Mouse (Mus musculus): Measurements from ENCODE around the gene Ntsr1. TPM values are rescaled to one million over a fixed set of nuclear protein-coding genes. Genes with fewer than 3 reads are reported as not detected.

Gene Ntsr1
- 2.4 and 2.8 TPM in 2 replicates for polyA plus RNA-seq (2015; fragmentation: Nextera tagmentation; extraction: Ambion mirVana)

- Histone ChIP-seq H3K27me3 (replicated peaks) (peaks cover 35% of the 10 kb centered on the region), H3K9ac (peak within 1 kb of the TSS; percentile 45), H3K9me3 (no peaks in the 10 kb centered on the region), H3K4me2 (replicated peaks) (peak within 1 kb of the TSS; percentile 61), H3K4me1 (replicated peaks) (peaks cover 33% of the 10 kb centered on the region), H3K27ac (peak within 1 kb of the TSS; percentile 82), H3K36me3 (no peaks in the 10 kb centered on the region), H3K4me3 (replicated peaks) (peak within 1 kb of the TSS; percentile 35)
- peak; percentile 44; the same call in 1 of the 2 replicates for ATAC-seq
- WGBS: under 1% methylated on average over 30 of the region's 30 CpGs
These were observed at the start of gene Ntsr1 for GRCm38 (mm10) chr2:180499741-180500140. Ntsr1 (plus strand) TSS chr2:180499976.

DNA sequence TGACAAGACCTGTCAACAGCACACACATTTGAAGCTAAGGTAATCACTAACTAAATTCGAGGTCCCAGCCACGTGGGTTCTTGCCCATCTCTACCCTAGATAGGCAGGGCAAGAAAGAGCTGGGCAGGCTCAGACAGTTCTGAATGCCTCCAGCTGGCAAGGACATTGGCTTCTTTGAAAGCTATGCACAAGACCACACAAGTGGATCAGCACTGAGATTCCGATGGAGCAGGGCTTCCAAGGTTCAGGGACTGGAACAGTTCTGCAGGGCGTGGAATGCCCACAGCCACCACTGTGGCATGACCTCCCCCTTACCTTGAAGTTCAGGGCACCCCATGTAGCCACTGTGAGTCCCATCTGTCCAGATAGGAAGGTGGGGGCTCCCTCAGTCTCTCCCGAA, 49.2 kb upstream of the Ntsr1 start:
- Histone ChIP-seq H3K4me3 (replicated peaks) (no peak overlapping the region), H3K36me3 (no peaks in the 10 kb centered on the region), H3K4me1 (replicated peaks) (peaks cover under 1% of the 10 kb centered on the region; the same call in 1 of the 2 replicates), H3K27ac (no peak overlapping the region), H3K9me3 (no peaks in the 10 kb centered on the region), H3K9ac (no peak overlapping the region), H3K4me2 (replicated peaks) (no peak overlapping the region), H3K27me3 (replicated peaks) (peaks cover under 1% of the 10 kb centered on the region; the same call in 1 of the 2 replicates)
- ATAC-seq: no peak
- 79% methylated on average over 5 of the region's 5 CpGs for WGBS

- H3K4me2 ChIP-seq (replicated peaks): peak within 1 kb of the TSS; percentile 94
- H3K27me3 ChIP-seq (replicated peaks): peaks cover 22% of the 10 kb centered on the region
- H3K4me3 ChIP-seq (replicated peaks): peak within 1 kb of the TSS; percentile 52
- peaks cover 21% of the 10 kb centered on the region for H3K4me1 ChIP-seq (replicated peaks)
- no peaks in the 10 kb centered on the region for H3K9me3 ChIP-seq
- ATAC-seq: peak; percentile 99
- 0 out of 2 replicates have a peak within 1 kb of the TSS, but pooled peaks have one; percentile 9 for H3K27ac ChIP-seq
- 2% methylated on average over 65 of the region's 65 CpGs for WGBS
- no peaks in the 10 kb centered on the region for H3K36me3 ChIP-seq
- H3K9ac ChIP-seq: peak within 1 kb of the TSS; percentile 29
These were observed 43.8 kb upstream of the Ntsr1 start, which contains the start of gene Slco4a1 for GRCm38 (mm10) chr2:180455723-180456698. Slco4a1 (plus strand) TSS chr2:180456245.

GRCm38 (mm10) chr2:180456705-180457104, 43.1 kb upstream of the Ntsr1 start:
- H3K36me3 ChIP-seq: no peaks in the 10 kb centered on the region
- peaks cover 22% of the 10 kb centered on the region for H3K27me3 ChIP-seq (replicated peaks)
- H3K4me1 ChIP-seq (replicated peaks): peaks cover 21% of the 10 kb centered on the region
- peak overlapping the region; percentile 52 for H3K4me3 ChIP-seq (replicated peaks)
- no peak overlapping the region for H3K27ac ChIP-seq
- H3K4me2 ChIP-seq (replicated peaks): peak overlapping the region; percentile 94
- WGBS: 1% methylated on average over 28 of the region's 28 CpGs
- H3K9ac ChIP-seq: peak overlapping the region; percentile 29
- H3K9me3 ChIP-seq: no peaks in the 10 kb centered on the region
- no peak; the same call in 1 of the 2 replicates for ATAC-seq

DNA sequence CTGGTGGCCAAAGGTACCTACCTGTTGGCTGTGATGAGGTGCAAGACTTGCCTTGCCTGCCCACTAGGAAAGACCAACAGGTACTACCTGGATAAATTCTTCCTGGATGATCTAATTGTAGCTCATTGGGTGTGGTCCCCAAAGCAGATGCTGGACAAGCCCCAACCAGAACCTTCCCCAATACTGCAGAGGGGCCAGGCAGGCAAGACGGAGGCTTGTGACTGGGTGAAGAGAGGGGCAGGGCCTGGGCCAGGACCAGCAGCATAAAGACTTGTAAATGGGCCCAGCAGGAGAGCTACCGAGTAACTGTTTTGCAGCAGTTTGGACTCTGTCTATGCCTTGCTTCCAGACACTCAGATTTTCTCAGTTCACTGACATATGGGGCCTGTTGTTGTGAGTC, 42.1 kb upstream of the Ntsr1 start:
- peaks cover 21% of the 10 kb centered on the region for H3K4me1 ChIP-seq (replicated peaks)
- H3K27me3 ChIP-seq (replicated peaks): peaks cover 22% of the 10 kb centered on the region
- 54% methylated on average over 2 of the region's 2 CpGs for WGBS
- no peak overlapping the region for H3K27ac ChIP-seq
- H3K4me3 ChIP-seq (replicated peaks): no peak overlapping the region
- H3K36me3 ChIP-seq: no peaks in the 10 kb centered on the region
- no peak for ATAC-seq
- no peaks in the 10 kb centered on the region for H3K9me3 ChIP-seq
- no peak overlapping the region for H3K4me2 ChIP-seq (replicated peaks)
- H3K9ac ChIP-seq: no peak overlapping the region

DNA sequence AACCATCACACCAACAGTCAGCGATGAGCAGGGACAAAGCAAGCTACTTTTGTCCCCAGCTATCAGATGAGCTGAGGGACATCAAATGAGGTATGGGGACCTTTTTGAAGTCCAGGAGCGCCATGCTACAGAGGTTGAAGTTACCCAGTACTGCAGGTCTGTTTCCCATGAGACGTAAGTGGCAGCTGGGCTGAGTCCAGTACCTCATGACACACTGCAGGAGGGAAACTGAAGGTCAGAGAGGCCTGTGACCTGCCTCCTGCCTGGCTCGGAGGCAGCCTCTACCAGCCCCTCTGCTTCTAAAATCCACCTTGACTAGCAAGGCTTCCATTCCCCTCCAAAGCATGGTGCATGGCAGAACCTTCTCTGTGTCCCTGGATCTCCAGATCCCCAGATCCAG, 40.3 kb upstream of the Ntsr1 start:
- Histone ChIP-seq H3K9me3 (no peaks in the 10 kb centered on the region), H3K4me2 (replicated peaks) (no peak overlapping the region), H3K36me3 (no peaks in the 10 kb centered on the region), H3K4me1 (replicated peaks) (peaks cover 23% of the 10 kb centered on the region), H3K9ac (no peak overlapping the region), H3K4me3 (replicated peaks) (no peak overlapping the region), H3K27me3 (replicated peaks) (peaks cover 22% of the 10 kb centered on the region), H3K27ac (no peak overlapping the region)
- no peak for ATAC-seq
- WGBS: 81% methylated on average over 4 of the region's 4 CpGs

GRCm38 (mm10) chr2:180460801-180461200, 39.0 kb upstream of the Ntsr1 start:
- H3K36me3 ChIP-seq: no peaks in the 10 kb centered on the region
- no peak overlapping the region for H3K4me3 ChIP-seq (replicated peaks)
- no peak for ATAC-seq
- no peak overlapping the region for H3K27ac ChIP-seq
- 55% methylated on average over 8 of the region's 8 CpGs for WGBS
- H3K4me1 ChIP-seq (replicated peaks): peaks cover 20% of the 10 kb centered on the region
- no peak overlapping the region for H3K9ac ChIP-seq
- peaks cover 18% of the 10 kb centered on the region for H3K27me3 ChIP-seq (replicated peaks)
- H3K9me3 ChIP-seq: no peaks in the 10 kb centered on the region
- H3K4me2 ChIP-seq (replicated peaks): no peak overlapping the region

DNA sequence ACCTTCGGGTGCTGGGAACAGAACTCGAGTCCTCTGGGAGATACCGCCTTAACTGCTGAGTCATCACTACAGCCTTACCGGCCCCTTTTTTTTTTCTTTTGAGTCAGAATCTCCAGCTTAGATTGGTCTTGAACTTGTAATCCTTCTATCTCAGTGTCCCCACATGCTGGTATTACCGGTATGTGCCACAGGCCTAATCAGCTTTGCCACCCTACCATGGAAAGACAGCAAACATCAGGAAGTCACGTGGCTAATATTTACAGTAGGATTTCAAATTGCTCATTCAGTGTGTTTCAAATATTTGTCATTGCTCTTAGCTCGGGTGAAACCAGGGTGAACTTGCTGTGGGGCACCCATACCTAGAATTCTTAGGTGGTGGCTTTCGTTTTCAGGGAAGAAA, 37.2 kb upstream of the Ntsr1 start:
- no peak overlapping the region for H3K9ac ChIP-seq
- H3K36me3 ChIP-seq: no peaks in the 10 kb centered on the region
- ATAC-seq: no peak
- H3K9me3 ChIP-seq: no peaks in the 10 kb centered on the region
- no peak overlapping the region for H3K27ac ChIP-seq
- 66% methylated on average over 8 of the region's 8 CpGs for WGBS
- H3K4me2 ChIP-seq (replicated peaks): no peak overlapping the region
- H3K4me1 ChIP-seq (replicated peaks): peaks cover 10% of the 10 kb centered on the region; the same call in 1 of the 2 replicates
- no peak overlapping the region for H3K4me3 ChIP-seq (replicated peaks)
- H3K27me3 ChIP-seq (replicated peaks): peaks cover 2% of the 10 kb centered on the region; the same call in 1 of the 2 replicates

DNA sequence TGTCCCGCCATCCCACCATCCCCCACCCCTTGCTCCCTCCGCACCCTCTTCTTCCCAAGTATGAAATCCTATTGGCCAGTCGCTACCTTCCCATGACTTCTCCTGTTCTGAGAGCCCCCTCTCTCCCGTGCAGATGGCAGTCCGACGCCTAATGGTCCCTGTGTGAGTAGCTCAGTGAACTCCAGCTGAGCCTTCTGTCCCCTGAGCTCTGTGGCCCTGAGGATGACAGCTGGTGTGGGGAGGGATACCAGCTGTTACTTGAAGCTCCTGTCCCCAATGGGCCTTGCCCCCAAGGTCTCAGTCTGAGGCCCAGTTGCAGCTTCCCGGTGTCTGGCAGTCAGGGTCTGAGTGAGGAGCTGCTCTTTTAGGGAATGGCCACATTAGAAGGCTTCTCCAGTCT, 33.3 kb upstream of the Ntsr1 start:
- Histone ChIP-seq H3K27ac (no peak overlapping the region), H3K9ac (no peak overlapping the region), H3K36me3 (no peaks in the 10 kb centered on the region), H3K4me3 (replicated peaks) (no peak overlapping the region), H3K27me3 (replicated peaks) (no peaks in the 10 kb centered on the region), H3K9me3 (no peaks in the 10 kb centered on the region), H3K4me1 (replicated peaks) (0 out of 2 replicates have a peak, but pooled peaks cover 2% of the 10 kb centered on the region), H3K4me2 (replicated peaks) (no peak overlapping the region)
- no peak for ATAC-seq
- 80% methylated on average over 7 of the region's 7 CpGs for WGBS

DNA sequence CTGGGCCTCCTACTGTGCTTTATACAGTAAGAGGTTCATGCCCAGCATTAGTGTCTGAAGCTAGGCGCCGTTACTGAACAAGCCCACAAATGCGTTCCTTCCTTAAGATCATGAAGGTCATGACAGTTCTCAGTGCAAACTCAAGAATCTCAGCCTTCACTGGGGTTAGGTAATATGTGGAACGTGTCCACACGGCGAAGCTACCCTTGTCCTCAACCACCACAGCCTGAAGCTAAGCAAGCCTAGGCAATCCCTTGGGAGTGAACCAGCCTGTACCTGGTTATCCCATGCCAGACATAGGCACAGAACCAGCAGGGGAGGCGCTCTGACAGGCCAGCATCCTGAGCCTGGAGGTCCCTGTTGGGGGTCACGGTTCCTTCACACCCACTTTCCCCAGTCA, 30.9 kb upstream of the Ntsr1 start:
- whole genome bisulfite sequencing: 93% methylated on average over 8 of the region's 8 CpGs
- no peak overlapping the region for H3K4me2 ChIP-seq (replicated peaks)
- H3K4me3 ChIP-seq (replicated peaks): no peak overlapping the region
- H3K27me3 ChIP-seq (replicated peaks): peaks cover 3% of the 10 kb centered on the region; the same call in 1 of the 2 replicates
- no peak overlapping the region for H3K27ac ChIP-seq
- H3K36me3 ChIP-seq: no peaks in the 10 kb centered on the region
- no peaks in the 10 kb centered on the region for H3K9me3 ChIP-seq
- ATAC-seq: no peak
- no peak overlapping the region for H3K9ac ChIP-seq
- peaks cover 7% of the 10 kb centered on the region; the same call in 1 of the 2 replicates for H3K4me1 ChIP-seq (replicated peaks)

- H3K27ac ChIP-seq: no peak overlapping the region
- H3K27me3 ChIP-seq (replicated peaks): peaks cover 3% of the 10 kb centered on the region; the same call in 1 of the 2 replicates
- peaks cover 7% of the 10 kb centered on the region; the same call in 1 of the 2 replicates for H3K4me1 ChIP-seq (replicated peaks)
- no peak for ATAC-seq
- no peak overlapping the region for H3K4me3 ChIP-seq (replicated peaks)
- H3K4me2 ChIP-seq (replicated peaks): no peak overlapping the region
- no peaks in the 10 kb centered on the region for H3K9me3 ChIP-seq
- 63% methylated on average over 9 of the region's 9 CpGs for WGBS
- H3K36me3 ChIP-seq: no peaks in the 10 kb centered on the region
- H3K9ac ChIP-seq: no peak overlapping the region
These were observed 30.0 kb upstream of the Ntsr1 start for GRCm38 (mm10) chr2:180469768-180470167.

- peaks cover 3% of the 10 kb centered on the region; the same call in 1 of the 2 replicates for H3K27me3 ChIP-seq (replicated peaks)
- peak overlapping the region; percentile 28; the same call in 1 of the 2 replicates for H3K4me2 ChIP-seq (replicated peaks)
- no peak overlapping the region for H3K9ac ChIP-seq
- H3K4me1 ChIP-seq (replicated peaks): peaks cover 7% of the 10 kb centered on the region; the same call in 1 of the 2 replicates
- no peak overlapping the region for H3K4me3 ChIP-seq (replicated peaks)
- H3K27ac ChIP-seq: no peak overlapping the region
- H3K9me3 ChIP-seq: no peaks in the 10 kb centered on the region
- H3K36me3 ChIP-seq: no peaks in the 10 kb centered on the region
- peak; percentile 52 for ATAC-seq
- 7% methylated on average over 21 of the region's 21 CpGs for WGBS
These were observed 27.3 kb upstream of the Ntsr1 start for GRCm38 (mm10) chr2:180472306-180473079.
